Mouse (Mus musculus) ZHBTc4 (cell line): ENCODE data around the gene Hdac4.

Experiments used
- DNase-seq: peaks from one replicate; pipeline ENCODE4 v3.0.0-alpha.2; 2011; ENCODE audit warnings: low read depth, low spot score

Hdac4 gene

DNA sequence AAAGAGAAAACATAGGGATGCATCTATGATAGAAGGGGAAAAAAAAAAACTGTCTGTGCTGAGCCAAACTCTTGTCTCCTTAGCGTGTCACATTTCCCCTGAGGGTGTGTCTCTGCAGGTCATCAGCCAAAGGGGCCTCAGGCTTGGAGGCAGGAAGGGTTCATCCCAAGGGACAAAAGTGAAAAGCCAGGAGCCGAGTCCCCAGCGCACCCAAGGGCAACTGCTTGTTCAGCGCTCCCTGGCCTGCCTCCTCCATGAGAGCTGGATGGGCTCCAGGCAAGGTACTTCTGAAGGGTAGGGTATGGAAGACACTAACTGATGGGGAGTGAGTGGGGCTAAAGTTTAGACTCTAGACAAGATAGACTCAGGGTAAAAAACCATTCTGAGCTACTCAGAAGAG is 273.8 kb downstream of the Hdac4 start:
- no peak for DNase-seq

DNA sequence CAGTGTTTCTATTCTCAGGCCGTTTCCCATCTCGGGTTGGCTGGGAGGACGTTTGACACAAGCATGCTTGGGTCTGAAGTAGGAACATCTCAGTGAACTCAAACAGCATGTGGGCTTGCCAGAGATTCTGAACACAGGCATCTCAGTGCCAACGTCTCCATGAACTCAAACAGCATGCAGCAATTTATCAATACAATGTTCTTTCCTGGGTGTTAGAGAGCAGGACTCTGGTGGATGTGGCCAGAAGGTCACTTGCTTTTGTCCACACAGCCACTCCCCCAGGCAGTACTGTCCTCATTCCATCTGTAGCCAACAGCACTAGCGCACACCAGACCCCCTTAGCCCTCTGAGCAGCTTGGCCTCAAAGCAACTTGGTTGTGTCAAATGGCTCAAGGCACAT is 274.2 kb downstream of the Hdac4 start:
- no peak for DNase-seq

DNA sequence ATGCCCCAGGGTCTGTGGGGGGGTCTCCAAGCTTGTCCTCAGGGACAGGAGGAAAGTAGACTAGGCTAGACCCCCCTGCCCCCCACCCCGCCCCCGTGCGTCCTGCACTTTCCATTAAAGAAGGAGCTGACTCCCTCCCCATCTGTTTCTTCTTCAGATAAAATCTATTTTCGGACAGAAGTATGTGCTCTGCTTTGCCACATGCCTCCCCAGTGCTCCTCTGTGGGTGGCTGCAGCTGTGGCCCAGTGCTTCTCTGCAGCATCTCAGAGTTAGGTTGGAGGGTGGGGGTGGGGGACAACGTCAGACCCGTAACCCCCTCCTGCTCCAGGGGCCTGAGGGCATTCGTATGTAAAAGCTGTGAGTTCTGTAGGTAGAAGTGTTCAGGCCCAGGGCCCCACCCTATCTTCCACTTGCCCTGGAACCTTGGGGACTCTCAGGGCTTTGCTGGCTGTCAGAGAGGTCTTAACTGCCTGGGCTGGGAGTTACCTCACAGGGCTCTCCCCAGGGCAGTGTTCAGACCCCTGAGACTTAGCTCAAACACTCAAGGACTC is 275.4 kb downstream of the Hdac4 start:
- peak; percentile 70 for DNase-seq

DNA sequence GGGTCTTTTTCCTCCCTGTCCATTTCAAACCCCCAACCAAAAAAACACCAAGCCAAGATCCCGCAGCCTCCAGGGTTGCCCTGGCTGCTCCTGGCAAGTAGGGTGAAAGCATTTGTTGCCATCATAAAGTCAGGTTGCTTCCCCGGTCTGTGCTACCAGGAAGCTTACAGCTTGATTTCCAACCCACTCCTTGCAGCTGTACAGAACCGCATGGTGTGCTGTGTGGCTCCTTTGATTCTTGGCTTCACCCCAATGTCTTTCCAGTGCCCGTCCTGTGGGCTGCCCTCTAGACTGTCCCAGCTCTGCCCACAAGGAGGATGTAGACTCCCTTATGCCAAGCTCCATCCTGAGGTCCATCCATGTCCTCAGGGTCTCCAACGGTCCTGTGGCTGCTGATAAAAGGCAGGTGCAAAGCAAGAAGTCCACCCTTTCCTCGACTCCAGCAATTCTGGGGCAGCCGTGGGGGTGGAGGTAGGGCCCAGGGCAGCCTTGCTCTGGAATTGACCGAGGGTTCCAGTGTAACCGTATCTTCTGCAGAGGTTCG is 277.2 kb downstream of the Hdac4 start:
- DNase-seq, result no peak

DNA sequence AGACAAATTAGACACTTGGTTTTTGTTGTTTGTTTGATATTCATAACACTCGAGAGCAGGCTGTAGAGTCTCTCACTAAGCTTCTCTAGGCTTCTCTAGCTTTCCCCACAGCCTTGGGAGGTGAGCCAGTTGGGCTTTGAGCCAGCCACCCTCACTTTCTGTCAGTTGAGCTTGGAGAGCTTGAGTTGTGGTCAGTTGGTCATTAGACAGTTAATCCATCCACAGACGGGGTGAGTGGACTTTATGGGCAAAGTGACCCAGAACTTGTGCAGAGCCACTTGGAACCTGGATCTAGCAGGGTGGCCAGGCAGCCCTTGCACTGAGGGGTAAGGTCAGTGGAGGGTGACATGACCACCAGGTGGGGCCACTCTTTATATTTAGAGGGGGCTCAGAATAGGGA is 277.9 kb downstream of the Hdac4 start:
- DNase-seq, result no peak

DNA sequence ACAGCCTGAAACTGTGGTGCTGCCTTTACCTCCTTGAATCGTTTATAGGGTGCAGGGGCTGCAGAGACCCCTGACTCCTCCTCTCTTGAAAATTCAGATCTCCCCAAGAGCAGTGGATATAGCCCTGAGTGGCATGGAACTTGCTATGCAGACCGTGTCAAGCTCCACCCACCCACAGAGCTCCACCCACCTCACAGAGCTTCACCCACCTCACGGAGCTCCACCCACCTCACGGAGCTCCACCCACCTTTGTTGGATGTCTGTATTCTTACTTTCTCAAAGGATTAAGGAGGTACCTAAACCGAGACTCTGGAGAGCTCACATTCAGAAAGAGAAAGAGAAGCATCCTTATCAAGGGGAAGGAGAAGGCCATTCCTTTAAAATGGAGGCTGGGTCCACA is 279.5 kb downstream of the Hdac4 start:
- peak; percentile 87 for DNase-seq

DNA sequence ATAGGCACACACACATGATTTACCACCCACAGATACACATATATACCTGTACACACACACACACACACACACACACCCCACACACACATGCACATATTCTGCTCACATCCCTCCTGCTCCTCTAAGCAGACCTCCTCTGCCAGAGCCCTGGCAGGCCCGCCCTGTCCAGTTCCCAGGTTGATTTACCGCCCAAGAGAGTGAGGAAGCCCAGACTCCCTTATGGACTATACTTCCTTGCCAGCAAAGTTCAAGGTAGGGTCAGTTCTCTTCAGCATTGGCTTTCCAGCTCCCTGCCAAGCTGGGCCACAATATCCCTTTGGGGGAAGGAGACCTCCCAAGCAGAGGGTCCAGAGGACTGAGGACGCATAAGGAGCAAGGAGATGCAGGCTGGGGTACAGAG is 280.9 kb downstream of the Hdac4 start:
- no peak for DNase-seq

DNA sequence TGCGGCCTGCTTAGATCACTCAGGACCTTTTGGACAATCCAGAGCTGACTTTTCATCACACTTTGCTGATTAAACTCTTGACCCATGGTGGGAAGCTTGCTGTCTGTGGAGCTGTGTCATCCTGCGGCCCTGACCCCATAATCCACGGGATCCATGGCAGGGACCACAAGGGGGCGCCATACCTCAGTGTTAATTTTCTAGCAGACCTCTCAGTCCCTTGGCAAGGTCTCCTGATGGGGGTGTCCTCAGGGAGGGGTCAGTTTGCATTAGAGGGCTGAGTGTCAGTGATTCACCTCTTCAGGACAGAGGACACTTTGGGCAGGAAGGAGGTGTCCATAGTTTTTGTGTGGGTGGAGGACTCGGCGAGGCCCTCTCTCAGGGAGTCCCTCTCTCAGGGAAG is 281.6 kb downstream of the Hdac4 start:
- DNase-seq, result peak; percentile 71

DNA sequence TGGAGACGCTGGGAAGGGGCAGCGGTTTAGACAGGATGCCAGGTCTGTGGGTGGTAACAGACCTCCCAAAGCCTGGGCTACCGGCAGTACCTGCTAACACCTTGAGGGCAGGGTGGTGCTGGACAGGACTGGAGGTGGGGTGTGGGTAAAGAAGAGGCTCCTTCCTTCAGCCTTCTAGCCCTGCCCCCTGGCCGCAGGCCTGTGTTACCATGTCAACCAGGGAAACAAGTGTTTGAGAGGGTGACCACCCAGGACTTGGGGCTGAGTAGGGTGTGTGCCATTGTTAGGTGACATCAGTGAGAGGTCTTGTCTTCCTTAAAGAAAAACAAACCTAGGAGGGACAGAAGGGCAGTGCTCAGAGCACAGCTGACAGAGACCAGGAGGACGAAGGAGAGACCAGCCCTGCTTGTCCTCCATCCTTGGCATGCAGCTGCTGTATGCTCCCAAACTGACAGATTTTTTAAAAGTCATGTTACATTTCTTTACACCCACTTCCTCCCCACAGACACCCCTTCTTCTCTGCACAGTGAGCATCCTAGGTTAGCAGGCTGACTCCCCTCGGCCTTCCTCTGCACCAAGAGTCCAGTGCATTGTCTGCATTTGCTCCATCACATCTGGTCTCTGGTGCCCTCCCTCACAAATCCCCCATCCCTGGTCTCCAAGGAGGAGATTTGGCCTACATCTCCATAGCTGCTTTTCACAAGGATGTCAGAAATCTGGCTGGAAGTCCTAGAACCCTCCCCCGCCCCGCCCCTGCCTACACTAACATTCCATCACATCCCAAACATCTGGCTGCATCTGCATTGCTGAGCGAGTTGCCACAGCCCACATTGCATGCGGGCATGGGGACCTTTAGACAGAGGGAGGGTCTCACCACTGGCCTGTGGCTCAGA is 283.0 kb downstream of the Hdac4 start:
- peak; percentile 68 for DNase-seq

DNA sequence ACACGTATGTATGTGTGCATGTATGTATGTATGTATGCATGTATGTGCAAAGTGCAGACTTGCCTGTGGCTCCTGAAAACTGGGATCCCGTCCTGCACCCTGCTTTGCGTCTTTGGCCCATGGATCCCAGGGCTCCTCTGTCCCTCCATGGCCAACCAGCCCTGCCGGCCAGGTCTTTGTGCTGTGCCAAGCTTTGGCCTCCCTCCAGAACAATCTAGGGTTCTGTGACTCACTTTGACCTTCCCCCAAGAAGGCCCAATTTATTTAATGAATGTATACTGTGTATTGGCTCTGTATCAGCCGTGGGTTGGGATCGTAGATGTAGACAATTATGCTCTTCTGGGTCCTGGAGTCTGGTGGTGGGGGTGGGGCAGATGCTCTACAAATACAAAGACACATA is 290.2 kb downstream of the Hdac4 start:
- no peak for DNase-seq

DNA sequence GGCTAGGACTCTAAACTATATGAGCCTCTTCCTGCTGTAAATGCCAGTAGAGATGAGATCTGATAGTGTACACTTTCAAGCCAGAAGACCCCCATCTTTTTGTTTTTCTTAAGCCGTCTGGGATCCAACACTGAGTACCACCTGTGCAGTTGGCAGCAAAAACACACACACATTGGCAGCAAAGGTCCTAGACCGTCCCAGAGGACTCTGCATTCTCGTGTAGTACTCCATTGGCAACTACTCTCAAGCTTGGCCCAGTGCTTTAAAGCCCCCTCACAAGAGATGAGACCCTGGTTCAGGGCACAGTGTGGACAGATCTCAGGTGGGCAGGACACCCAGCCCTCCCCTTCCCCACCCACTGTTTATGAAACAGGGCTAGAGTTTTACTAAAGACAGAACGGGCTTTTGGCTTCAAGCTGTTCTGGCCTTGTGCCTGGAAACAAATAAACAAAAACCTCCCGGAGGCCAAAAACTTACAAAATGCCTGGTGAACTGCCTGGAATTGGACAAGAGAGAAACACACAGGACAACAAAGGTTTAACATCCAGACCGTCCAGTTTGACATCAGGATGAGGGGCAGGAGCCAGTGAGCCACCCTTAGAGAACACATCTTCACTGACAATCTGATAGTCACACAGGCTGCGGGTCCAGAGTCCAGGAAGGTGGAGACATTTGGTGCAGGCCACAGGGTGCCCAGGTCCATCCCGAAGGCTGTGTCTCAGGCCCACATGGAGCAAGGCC is 292.1 kb downstream of the Hdac4 start:
- no peak for DNase-seq

DNA sequence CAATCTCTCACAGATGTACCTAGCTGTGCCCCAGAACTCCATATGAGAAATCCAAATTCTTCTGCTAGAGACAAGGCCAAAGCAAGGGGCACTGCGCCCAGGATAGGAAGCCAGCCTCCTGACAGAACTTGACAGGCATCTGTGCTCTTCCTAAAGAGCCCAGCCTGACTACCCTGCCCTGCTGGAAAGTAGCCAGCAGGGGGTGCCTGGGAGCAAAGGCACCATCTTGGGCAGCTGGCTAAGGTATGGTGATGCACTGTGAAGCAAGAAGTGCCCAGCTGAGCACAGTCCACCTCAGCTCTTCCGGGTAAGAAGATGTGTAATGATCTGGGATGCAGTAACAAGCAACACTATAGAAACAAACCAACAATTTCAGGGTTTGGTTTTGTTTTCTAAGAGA is 298.4 kb downstream of the Hdac4 start:
- peak; percentile 43 for DNase-seq

DNA sequence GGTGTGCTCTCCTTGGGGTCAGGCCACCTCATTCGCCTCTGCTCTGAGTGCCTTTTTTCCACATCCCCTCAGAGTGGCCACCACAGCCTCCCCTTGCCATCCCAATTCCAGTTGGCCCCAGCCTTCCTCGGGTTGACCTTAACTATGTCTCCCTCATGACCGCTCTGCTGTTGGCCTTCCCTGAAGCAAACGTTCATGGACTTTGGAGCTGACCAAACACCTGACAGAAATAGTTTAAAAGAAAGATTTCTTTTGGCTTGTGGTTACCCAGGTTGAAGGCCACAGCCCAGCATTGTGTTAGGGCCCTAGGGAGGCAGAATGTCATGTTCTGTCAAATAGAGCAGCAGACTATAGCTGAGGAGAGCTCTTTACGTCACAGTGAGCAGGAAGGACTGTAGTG is 301.2 kb downstream of the Hdac4 start:
- no peak for DNase-seq

DNA sequence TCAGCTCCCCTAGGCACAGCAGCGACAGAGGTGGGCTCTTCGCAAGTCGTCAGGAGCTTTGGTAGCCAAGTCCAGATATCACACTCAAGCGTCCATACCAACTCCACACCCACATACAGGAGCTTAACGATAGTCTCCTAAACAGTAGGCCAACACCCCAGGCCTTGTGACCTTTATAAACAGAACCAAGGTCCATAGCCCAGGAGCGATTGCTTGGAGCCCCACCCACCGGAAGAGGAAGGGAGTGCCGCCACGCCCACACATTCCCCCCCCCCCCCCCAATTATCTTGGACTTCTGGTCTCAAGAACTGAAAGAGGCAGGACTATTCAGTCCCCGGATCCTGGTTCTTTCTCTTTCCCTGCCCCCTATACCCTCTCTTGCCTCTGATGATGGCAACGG is 301.9 kb downstream of the Hdac4 start:
- DNase-seq, result peak; percentile 82

DNA sequence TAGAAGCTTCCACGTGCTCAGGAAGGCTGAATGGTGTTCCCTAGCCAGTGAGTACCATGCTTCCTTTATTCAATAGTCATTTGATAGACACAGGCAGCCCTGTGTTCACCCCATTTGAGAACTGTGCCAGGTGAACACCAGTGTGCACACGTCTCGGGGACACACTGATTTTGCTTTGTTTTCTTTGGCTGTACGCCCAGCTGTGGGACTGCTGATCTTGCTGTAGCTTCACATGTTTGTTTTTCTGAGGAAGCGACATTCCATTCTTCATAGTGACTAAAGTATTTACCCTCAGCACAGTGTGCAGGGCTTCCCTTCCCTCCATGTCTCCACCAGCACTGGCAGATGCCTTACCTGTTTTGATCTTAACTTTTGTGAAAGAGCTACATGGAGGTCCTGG is 312.4 kb downstream of the Hdac4 start:
- DNase-seq, result no peak

DNA sequence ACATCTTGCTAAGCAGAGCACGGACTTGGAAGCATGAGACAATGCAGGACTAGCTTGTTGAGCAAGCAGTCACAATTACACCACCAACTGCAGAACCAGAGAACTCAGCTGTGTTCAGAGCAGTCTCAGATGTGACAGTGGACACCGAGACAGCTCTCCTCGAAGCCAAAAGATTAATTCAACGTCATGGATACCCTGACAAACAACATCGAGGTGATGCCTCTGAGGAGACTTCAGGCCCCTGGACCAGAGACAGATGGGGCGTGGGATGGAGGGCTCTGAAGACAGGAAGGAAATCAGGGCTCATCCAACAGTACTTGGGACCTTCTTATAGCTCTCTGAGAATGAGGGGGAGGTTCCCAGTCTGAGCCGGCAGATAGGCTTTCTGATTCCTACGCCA is 314.6 kb downstream of the Hdac4 start:
- DNase-seq, result no peak

DNA sequence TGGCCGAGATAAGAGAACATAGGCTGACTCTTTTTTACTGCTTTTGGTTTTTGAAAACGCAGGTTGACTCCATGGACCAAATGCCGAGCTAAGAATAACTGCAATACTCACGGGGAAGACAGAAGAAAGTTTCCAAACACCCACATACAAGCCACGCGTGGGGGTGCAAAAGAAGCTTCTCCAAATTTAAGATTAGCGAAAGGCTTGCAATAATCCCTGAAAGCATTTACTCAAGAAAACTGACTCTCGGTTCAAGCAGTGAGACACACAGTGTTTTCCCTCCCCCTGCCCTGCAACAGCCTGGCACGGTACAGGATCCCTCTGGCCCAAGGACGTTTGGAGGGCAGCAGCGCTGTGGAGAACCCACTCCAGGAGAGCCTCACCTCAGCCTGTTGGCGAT is 315.3 kb downstream of the Hdac4 start:
- DNase-seq, result no peak
